Mouse (Mus musculus) lung, embryonic 14.5 days (tissue): ENCODE results near the gene H2-DMb1. TPM values are rescaled to one million over a fixed set of nuclear protein-coding genes. Genes with fewer than 3 reads are reported as not detected.
A peak's percentile ranks its signal among the peaks of the same experiment; 100 is the strongest.

Source experiments
- ATAC-seq: fragments of 200-750 bp; cut with Nextera tagmentation; 2 replicates; pipeline ENCODE4 v1.8.0; 2017; ENCODE audit warnings: mild to moderate bottlenecking, moderate TSS enrichment, moderate library complexity; ENCODE audit not compliant: insufficient read depth
- DNase-seq: peaks from one replicate; pipeline ENCODE4 v3.0.0-alpha.2; 2015
- H3K27ac ChIP-seq: fragments of 300-500 bp; sonication (generic); 2 replicates; pipeline ENCODE4 v1.5.1; 2014; ENCODE audit warnings: low read depth, mild to moderate bottlenecking, moderate library complexity
- H3K27me3 ChIP-seq: fragments of 300-500 bp; sonication (generic); 2 replicates; pipeline ENCODE4 v1.6.1; 2014; ENCODE audit warnings: low read length, control low read depth; ENCODE audit not compliant: insufficient read depth
- H3K36me3 ChIP-seq: fragments of 300-500 bp; sonication (generic); 2 replicates; pipeline ENCODE4 v1.6.1; 2014; ENCODE audit warnings: control low read depth; ENCODE audit not compliant: insufficient read depth
- H3K4me1 ChIP-seq: fragments of 300-500 bp; sonication (generic); 2 replicates; pipeline ENCODE4 v1.6.1; 2014; ENCODE audit warnings: antibody characterized with exemption, control low read depth; ENCODE audit not compliant: insufficient read depth
- H3K4me2 ChIP-seq: fragments of 300-500 bp; sonication (generic); 2 replicates; pipeline ENCODE4 v1.6.1; 2014; ENCODE audit warnings: mild to moderate bottlenecking
- H3K4me3 ChIP-seq: fragments of 300-500 bp; sonication (generic); 2 replicates; pipeline ENCODE4 v1.5.1; 2014; ENCODE audit warnings: low read depth, low read length
- H3K9ac ChIP-seq: fragments of 300-500 bp; sonication (generic); 2 replicates; pipeline ENCODE4 v1.6.1; 2014
- H3K9me3 ChIP-seq: fragments of 300-500 bp; sonication (generic); 2 replicates; pipeline ENCODE4 v1.6.1; 2016; ENCODE audit warnings: low read depth, low read length, control low read depth
- CTCF ChIP-seq: IDR thresholded peaks from 2 replicates; pipeline ENCODE4 v1.5.1; 2016; ENCODE audit warnings: antibody characterized with exemption, low read depth
- WGBS: fragments of 180-500 bp; shearing (Covaris S2); extraction: QIAGEN DNeasy Blood & Tissue Kit; methylation state at CpG from one replicate; pipeline ENCODE4 v1.1.7; 2014; 5-methylcytosine and 5-hydroxymethylcytosine counted together
- polyA plus RNA-seq: library from polyadenylated mRNA; unstranded; fragments of >200 nt; fragmentation: Nextera tagmentation; extraction: Ambion mirVana; gene quantifications from 2 replicates; pipeline ENCODE4 v1.2.1, GENCODE M21; 2014

H2-DMb1 gene
- polyA plus RNA-seq, 1 experiment from 2014 or later, result 1.1 TPM

DNA sequence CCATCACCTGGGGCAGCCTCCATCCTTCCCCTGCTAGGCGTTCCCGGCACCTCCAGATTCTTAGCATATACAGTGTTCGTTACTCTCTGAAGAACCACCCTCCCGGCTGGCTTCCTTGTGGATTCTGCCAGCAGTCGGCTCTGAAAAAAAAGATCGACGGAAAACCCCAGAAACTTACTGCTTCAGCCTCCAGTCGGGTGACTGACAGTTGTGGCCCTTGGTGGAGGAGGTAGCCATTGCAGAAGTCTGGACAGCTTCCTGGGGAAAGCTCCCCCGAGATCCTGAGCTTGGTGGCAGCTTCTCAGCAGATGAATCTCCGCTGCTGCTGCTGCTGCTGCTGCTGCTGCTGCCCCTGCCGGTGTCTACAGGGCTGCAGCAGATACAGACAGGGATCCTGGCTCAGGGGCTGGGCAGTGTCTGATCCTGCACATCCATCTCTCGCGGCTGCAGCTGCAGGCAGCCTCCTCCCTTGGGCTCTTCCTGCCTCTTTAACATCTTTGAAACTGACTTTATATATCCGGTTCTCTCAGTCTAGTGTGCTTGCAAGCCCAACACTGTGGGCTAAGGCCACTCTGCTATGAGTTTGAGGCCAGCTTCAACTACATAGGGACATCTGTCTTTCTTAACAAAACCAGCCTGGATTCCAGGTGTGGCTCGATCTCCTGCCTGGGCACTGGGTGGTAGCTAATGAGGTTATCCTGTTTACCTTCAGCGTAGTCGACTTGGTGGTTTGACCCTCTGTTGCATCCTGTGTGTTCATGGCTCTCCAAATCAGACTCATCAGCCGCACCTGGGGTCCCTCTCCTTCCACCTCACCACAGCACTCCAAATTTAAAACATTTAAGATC, 23.7 kb upstream of the H2-DMb1 start:
- peak; percentile 41; the same call in 1 of the 2 replicates for TF ChIP-seq CTCF
- Histone ChIP-seq H3K4me2 (peak overlapping the region; percentile 41), H3K4me1 (0 out of 2 replicates have a peak, but pooled peaks cover 10% of the 10 kb centered on the region), H3K27ac (no peak overlapping the region), H3K4me3 (no peak overlapping the region), H3K9me3 (no peaks in the 10 kb centered on the region), H3K36me3 (peaks cover 15% of the 10 kb centered on the region), H3K27me3 (no peaks in the 10 kb centered on the region), H3K9ac (no peak overlapping the region)
- ATAC-seq, result peak; percentile 23; the same call in 1 of the 2 replicates
- peak; percentile 59 for DNase-seq
- WGBS, result 15% methylated on average over 18 of the region's 18 CpGs

DNA sequence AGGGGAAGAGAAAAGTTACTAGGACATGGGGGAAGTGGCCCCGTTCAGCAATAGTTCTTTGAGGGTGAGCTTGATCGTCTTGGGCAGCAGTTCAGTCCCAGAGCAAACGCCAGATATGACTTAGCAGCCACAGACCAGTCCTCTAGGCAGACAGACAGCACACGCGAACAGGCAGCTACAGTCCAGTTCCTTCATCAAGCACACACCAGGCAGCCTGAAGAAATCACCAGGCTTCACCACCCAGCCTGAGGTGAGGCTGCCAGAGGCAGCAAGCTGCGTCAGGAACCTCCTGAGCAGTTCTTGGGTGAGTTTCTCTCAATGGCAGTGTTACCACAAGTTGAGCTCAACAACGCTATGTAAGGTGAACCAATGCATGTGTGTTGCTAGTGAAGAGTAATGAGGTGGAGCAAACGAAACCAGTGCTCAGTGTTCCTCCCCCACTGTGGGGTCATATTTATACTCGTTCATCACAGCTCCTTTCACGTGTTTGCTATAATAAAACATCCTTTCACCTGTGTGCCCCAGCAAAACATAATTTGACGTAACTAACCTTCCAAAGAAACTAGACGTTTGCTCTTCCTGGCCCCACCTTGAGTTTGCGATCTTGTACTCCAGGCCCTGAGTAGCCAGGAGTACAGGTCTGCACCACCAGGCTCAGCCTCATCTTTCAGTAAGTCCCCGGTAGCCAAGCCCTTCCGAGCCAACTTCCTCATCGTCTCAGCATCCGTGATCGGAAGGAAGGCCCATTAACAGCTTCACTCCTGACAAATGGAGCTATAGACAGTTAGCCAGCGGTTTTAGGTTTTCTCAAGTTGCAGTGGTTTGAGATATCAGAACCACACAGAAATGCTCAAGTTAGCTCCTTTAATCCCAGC, 22.6 kb upstream of the H2-DMb1 start:
- no peak for ATAC-seq

GRCm38 (mm10) chr17:34131911-34132310, 21.0 kb upstream of the H2-DMb1 start:
- Histone ChIP-seq H3K4me2 (no peak overlapping the region), H3K9me3 (no peaks in the 10 kb centered on the region), H3K36me3 (peaks cover 2% of the 10 kb centered on the region; the same call in 1 of the 2 replicates), H3K27ac (no peak overlapping the region), H3K9ac (no peak overlapping the region), H3K4me3 (no peak overlapping the region), H3K4me1 (0 out of 2 replicates have a peak, but pooled peaks cover 10% of the 10 kb centered on the region), H3K27me3 (no peaks in the 10 kb centered on the region)
- no peak for TF ChIP-seq CTCF
- no peak for DNase-seq
- 76% methylated on average over 7 of the region's 7 CpGs for WGBS
- no peak for ATAC-seq

More for the DNA sequence above, 22.6 kb upstream of the H2-DMb1 start:
- Histone ChIP-seq H3K27ac (no peak overlapping the region), H3K9ac (no peak overlapping the region), H3K4me2 (no peak overlapping the region), H3K27me3 (no peaks in the 10 kb centered on the region), H3K4me1 (0 out of 2 replicates have a peak, but pooled peaks cover 10% of the 10 kb centered on the region), H3K4me3 (no peak overlapping the region), H3K36me3 (peaks cover 15% of the 10 kb centered on the region), H3K9me3 (no peaks in the 10 kb centered on the region)
- WGBS, result 59% methylated on average over 19 of the region's 19 CpGs
- DNase-seq, result no peak
- TF ChIP-seq CTCF, result no peak

GRCm38 (mm10) chr17:34133289-34133688, 19.6 kb upstream of the H2-DMb1 start:
- Histone ChIP-seq H3K27me3 (peaks cover 4% of the 10 kb centered on the region; the same call in 1 of the 2 replicates), H3K4me1 (0 out of 2 replicates have a peak, but pooled peaks cover 8% of the 10 kb centered on the region), H3K9ac (no peak overlapping the region), H3K4me3 (no peak overlapping the region), H3K9me3 (no peaks in the 10 kb centered on the region), H3K4me2 (no peak overlapping the region), H3K36me3 (no peaks in the 10 kb centered on the region), H3K27ac (no peak overlapping the region)
- DNase-seq (no peak), ATAC-seq (no peak)
- 76% methylated on average over 11 of the region's 11 CpGs for WGBS
- TF ChIP-seq CTCF, result peak; percentile 51

DNA sequence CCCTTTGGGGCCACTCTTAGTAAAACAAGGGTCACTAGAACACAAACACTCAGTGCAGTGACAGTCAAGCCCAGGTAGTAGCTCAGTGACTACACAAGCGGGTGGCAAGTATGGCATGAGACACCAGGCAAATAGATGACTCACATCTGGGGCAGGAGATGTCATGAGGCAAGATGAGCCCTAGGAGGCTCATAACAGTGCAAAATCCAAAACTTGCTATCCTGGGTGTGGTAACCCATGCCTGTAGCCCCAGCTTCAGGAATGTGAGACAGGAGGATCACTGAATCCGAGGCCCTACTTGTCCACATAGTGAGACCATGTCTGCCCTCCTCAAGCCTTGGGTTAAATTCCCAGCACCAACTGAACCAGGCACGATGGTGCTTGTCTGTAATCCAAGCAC, 18.4 kb upstream of the H2-DMb1 start:
- TF ChIP-seq CTCF, result no peak
- DNase-seq, result no peak
- no peak overlapping the region for H3K4me3 ChIP-seq
- peaks cover 11% of the 10 kb centered on the region for H3K27me3 ChIP-seq
- 0 out of 2 replicates have a peak, but pooled peaks cover 1% of the 10 kb centered on the region for H3K4me1 ChIP-seq
- ATAC-seq, result no peak
- H3K9ac ChIP-seq, result no peak overlapping the region
- H3K9me3 ChIP-seq, result no peaks in the 10 kb centered on the region
- H3K36me3 ChIP-seq, result no peaks in the 10 kb centered on the region
- 73% methylated on average over 3 of the region's 3 CpGs for WGBS
- H3K4me2 ChIP-seq, result no peak overlapping the region
- H3K27ac ChIP-seq, result no peak overlapping the region

DNA sequence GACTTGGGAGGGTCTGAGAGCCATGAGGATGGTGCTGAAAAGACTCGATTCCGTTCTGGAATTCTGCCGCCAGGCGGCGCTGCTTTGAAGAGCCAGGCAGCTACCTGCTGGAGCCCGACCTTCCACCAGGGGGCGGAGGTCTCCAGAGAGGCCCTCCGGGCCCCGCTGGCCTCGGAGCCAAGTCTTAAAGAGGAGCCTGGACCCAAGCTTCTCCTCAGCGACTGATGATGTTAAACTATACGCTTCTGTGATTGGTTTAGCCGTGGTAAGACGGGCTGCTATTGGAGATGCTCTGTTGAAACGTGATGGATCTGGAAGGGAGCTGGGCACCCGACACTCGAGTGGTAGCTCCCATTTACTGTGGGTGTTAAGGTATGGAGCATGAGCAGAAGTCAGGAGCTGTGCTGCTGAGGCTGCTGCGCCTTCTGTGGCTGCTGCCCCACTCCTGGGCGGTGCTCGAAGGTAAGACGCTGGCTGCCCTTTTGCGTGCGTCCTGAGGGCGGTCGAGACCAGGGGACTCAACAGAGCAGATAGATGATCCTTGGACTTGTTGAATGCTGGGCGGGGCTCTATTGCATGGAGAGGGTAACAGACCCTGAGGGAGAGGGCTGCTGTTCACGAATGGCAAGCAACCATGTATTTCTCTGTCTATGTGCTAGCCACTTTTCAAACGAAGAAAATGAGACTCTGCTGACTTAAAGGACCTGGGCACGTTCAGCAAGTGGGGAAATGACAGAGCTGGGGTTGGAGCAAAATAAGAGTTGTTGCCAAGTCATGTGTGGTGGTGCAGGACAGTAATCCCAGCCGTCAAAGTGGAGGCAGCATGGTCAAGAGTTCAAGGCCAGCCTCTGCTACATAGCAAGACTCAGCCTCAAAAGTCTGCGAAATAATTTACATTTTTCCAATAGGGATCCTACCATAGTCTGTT, 17.3 kb upstream of the H2-DMb1 start:
- ATAC-seq (peak; percentile 98), DNase-seq (peak; percentile 100)
- 6% methylated on average over 31 of the region's 31 CpGs for WGBS
- peak; percentile 100 for TF ChIP-seq CTCF
- H3K9ac ChIP-seq, result no peak overlapping the region
- H3K4me2 ChIP-seq, result peak overlapping the region; percentile 77
- H3K4me3 ChIP-seq, result peak overlapping the region; percentile 31
- no peaks in the 10 kb centered on the region for H3K4me1 ChIP-seq
- no peaks in the 10 kb centered on the region for H3K36me3 ChIP-seq
- no peak overlapping the region for H3K27ac ChIP-seq
- H3K27me3 ChIP-seq, result peaks cover 19% of the 10 kb centered on the region
- no peaks in the 10 kb centered on the region for H3K9me3 ChIP-seq
